Mouse (Mus musculus): ENCODE data around the gene Mapk1ip1.
A peak's percentile ranks its signal among the peaks of the same experiment; 100 is the strongest.

Gene Mapk1ip1

DNA sequence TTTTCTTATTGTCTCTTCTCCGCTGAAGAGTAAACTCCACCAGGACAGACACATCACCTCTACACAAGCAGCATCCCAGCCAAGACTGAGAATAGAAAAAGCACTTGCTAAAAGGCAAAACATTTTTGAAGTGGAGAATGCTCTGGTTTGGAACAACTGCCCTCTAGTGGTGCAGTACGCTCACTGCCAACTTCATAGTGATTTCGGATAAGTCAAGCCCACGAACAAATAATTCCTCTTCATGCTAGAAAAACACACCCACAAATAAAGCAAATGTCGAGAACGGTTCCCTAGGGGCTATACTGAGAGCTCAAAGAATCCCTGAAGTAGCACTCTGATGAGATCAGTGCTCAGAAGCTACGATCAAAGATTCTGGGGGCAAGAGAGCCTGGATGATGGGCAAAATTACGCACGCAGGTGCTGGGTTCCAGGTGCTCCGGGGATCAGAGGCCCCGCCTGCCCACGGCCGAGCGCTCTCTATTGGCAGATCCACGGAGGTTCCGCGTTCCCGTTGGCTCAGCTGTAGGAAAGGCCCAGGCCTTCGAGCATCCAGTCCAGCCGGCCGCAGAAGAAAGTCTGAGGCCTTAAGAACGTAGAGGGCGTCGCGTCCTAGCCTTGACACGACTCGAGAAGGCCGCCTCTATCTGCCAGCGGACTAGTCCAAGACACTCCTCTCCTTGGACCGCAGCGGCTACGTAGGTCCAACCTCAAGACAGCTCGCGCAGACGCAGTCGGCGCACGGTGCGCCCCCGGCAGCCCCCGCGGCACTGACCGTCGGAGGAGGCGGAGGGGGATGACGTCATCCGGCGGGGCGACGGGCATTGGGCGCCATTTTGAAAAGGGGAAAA is at the start of gene Mapk1ip1, which contains the start of gene Ppp2r2d:
Gene Mapk1ip1, minus strand, starts transcription at position 730 of the 848 bp plus-strand sequence.
Gene Ppp2r2d, plus strand, starts transcription at position 536 of the 848 bp plus-strand sequence.
- peak; percentile 96 for DNase-seq (ENCODE audit: low spot score)

DNA sequence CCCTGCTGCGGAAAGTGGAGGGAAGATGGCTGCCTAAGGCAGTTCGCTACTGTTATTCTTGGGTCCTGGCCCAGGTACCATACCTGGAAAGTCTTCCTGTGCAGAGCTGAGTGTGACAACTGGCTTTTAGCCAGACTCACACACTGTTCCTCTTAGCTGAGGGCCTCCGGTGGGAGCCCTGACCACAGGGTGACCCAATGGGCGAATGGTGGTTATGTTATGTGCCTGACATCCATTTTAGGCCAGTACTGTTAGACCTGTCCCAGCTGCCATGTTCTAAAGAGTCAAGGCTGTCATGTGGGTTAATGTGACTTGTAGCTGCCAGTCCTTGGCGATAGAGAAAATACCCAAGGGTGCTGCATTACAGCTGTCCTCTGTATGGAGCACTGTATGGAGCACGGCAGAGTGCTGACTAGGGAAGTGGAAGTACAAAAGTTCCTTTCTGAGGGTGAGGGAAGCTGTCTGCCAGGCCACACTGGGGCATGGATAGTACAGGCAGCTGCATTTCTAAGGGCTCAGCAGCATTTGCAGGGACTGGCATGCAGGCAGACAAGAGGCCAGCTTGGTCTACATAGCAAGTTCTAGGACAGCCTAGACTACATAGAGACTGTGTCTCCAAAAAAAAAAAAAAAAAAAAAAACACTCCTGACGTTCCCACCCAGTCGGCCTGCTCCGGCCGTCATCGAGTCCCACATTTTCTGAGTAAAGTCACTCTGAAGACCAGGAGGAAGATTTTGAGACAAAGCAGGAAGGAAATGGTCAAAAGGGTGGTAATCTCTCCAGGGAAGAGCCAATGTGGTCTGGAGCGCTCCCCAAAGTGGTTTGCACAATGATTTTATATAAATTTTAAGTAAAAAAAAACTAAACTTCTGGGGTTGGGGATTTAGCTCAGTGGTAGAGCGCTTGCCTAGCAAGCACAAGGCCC is 39.6 kb upstream of the Mapk1ip1 start:
- DNase-seq (ENCODE audit: low spot score): no peak

DNA sequence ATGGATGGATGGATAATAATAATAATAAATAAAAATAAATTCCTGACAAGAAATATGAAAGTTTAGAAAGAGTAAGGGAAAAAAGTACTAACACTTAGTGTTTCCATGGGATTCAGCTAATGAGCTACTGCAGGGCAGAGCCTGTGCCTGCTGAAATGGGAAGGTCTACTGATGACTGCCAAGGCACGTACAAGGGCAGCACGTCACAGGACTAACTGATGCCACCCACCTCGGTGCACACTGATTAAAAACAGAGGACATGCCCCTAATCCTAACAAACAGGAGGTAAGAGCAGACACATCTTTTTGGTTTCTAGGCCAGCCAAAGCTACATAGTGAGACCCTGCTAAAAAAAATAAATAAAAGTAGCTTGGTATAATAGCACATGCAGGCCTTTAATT is 37.7 kb upstream of the Mapk1ip1 start:
- DNase-seq (ENCODE audit: low spot score): no peak

DNA sequence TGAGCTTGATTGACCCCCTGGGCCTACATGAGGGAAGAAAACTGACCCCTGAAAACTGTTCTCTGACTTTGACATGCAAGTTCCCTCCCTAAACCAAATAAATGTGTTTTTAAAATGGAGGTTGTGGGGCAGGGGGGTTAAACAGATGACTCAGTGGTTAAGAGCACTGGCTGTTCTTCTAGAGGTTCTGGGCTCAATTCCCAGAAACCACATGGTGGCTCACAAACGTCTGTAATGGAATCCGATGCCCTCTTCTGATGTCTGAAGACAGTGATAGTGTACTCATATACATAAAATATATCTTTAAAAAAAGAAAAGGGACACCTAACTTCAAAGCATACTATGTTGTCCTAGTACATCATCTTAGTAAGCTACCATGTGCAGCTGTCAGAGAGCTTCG is 29.0 kb upstream of the Mapk1ip1 start:
- DNase-seq (ENCODE audit: low spot score): no peak

DNA sequence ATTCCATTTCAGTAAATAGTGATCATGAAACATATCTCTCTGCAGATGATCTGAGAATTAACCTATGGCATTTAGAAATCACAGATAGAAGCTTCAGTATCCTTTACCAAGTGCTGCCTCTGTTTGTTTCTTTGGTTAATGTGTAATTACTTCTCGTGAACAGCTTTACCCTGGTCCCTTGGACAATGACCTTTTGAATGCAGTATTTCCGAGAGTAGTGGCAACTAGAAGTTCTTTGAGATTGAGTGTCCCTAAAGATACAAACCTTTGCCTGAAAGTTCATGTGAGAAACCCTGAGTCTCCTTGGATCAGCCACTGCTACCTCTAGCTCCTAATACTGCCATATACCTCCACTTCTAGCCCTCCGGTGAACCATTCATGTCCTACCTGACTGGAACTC is 26.9 kb upstream of the Mapk1ip1 start:
- no peak for DNase-seq (ENCODE audit: low spot score)

DNA sequence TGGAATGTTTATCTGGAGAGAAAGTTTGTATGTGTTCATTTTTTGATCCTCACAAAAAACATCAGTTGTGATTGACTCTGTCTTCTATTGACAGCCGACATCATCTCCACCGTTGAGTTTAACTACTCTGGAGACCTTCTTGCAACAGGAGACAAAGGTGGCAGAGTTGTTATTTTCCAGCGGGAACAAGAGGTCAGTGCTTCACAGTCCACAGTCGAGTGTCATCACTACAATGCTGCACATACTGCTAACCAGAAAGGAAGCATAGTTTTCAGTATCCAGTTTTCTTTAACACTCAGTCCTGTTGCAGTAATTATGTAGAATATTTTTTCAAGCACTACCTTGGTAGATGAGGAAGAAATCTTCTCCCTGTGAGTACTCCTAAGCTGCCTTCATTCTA is 22.2 kb upstream of the Mapk1ip1 start:
- DNase-seq (ENCODE audit: low spot score): no peak

DNA sequence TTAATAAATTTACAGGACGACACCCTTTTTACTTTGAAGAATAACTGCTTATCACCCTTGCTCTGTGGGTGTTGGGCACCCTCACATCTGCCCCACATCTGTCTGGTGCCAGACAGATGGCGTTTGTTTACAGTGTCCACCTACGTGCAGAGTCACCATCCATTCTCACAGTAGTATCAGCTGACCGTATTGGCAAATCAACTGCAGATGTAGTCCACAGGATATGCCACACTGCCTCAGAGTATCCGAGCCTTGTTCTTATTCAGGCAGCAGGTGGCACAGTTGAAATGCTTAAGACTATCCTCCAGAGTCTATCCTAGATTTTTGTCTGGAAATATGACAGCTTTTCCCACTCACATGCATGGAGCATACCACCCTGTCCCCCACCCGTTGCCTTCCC is 21.2 kb upstream of the Mapk1ip1 start:
- DNase-seq (ENCODE audit: low spot score): no peak

DNA sequence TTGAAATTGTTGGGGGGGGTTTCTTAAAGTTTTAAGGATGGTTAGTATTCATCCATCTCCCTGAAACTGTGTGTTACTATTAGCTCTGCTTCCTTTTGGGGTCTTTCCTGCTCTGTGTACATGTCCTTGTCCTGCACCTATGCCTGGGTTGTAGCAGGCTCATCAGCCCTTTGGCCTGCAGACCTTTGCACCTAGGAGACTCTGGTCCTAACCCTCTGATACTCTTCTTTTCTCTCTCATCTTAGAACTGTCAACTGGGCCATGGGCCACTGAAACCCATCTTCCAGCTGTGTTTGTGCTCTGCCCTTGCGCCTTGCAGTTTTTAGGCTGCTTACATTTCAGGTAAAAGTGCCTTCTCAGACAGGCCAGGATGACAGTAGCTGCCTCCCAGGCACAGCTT is 18.7 kb upstream of the Mapk1ip1 start:
- no peak for DNase-seq (ENCODE audit: low spot score)

DNA sequence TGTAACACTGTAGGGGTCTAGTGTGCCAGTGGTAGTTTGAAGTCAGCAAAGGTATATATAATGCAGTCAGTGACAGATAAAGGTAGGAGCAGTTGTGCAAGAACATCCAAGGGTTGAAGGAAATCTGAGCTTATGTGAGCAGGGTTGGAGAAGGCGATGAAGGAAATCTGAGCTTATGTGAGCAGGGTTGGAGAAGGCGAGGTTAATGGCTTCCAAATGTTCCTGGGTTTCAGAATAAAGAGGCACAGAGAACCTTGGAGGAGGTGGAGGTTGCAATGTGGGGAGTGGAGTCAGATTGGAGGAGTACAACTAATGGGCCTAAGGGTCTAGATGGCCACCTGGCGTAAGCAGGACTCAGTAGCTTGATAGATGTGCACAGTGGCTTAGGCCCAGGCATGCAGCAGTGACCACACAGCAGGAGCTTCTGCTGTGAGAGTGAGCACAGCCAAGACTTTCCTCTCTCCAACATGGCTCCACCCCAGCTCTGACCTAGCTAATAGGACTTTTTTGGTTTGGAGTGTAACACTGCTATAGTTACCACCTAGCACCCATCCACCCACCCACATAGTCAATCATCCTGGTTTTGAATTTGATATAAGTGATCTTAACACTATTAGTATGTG is 18.0 kb upstream of the Mapk1ip1 start:
- peak; percentile 47 for DNase-seq (ENCODE audit: low spot score)

DNA sequence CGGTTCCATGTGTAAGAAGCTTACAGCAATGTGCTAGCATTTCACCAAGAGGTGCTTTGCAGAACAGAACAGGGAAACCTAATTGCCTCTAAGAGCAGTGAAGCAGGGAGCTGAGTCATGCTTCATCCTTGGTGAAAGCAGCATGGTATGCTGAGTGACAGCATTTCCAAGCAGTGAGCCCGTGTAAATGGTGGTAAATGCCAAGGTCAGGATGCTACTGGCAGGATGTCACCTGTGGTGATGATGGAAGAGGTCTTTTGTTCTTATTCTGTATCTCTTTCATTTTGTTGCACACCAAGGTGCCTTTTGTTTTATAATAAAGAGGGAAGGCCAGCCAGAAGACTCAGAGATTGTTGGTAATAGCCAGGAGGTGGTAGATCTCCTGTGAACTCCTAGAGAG is 10.6 kb upstream of the Mapk1ip1 start:
- no peak for DNase-seq (ENCODE audit: low spot score)

DNA sequence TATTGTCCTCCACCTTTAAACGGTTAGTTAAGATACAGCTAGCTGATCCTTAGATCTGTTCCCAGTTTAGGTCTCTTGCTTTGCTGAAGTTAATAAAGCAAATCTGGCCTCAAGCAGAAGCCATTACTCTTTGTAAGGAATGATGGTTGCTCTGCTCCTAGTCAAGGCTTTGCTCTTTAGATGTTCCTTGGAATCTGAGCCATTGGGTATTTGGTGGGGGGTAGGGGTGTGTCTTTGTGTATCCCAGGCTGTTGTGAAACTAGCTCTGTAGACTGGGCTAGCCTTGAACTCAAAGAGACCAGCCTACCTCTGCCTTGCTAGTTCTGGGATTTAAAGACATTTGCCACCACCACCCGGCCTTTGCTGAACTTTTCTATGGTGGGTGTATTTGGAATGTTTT is 8.1 kb upstream of the Mapk1ip1 start:
- no peak for DNase-seq (ENCODE audit: low spot score)

DNA sequence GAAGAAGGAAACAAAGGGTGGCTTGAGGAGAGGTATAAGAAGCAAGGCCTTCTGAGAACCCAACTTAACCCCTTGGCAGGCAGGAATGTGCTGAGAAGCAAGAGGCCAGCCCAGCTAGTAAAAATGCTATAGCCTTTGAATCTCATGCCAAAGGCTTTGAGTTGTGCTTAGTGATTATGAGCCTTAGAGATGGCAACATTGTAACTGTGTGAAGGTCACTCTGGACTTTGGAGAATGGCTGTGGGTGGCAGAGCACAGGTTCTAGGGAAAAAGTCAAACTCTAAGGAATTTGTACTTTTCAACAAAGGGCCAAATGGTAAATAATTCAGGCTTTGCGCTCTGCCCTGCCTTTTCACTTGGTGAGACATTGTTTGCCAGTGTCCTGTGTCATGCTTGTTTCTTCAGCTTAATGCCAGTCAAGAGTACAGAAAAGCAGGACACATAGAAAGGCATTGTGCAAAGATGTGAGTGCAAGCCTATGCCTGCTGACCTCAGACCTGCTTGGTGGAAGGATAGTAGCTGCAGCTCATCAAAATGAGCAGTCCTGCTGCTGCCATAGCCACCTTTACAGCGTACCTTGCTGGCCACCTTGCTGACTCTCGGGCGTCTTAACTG is 7.5 kb upstream of the Mapk1ip1 start:
- no peak for DNase-seq (ENCODE audit: low spot score)

DNA sequence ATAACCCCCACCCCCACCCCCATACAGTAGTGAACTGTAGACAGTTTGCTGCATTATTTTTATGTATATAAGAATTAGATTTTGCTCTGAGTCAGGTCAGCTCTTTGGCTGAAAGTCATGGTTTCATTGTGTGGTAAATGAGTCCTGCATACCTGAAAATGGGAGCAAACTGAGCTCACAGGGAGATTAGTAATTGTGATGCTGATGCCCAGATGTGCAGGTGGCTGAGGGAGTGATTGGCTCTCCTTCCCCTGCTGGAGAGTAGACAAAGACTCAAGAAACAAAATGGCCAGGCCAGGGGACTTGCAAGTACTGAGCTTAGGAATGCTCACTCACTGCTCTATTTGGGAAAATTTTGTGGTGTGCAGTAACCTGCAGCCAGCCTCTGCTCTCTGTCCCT is 4.0 kb upstream of the Mapk1ip1 start:
- DNase-seq (ENCODE audit: low spot score): no peak

DNA sequence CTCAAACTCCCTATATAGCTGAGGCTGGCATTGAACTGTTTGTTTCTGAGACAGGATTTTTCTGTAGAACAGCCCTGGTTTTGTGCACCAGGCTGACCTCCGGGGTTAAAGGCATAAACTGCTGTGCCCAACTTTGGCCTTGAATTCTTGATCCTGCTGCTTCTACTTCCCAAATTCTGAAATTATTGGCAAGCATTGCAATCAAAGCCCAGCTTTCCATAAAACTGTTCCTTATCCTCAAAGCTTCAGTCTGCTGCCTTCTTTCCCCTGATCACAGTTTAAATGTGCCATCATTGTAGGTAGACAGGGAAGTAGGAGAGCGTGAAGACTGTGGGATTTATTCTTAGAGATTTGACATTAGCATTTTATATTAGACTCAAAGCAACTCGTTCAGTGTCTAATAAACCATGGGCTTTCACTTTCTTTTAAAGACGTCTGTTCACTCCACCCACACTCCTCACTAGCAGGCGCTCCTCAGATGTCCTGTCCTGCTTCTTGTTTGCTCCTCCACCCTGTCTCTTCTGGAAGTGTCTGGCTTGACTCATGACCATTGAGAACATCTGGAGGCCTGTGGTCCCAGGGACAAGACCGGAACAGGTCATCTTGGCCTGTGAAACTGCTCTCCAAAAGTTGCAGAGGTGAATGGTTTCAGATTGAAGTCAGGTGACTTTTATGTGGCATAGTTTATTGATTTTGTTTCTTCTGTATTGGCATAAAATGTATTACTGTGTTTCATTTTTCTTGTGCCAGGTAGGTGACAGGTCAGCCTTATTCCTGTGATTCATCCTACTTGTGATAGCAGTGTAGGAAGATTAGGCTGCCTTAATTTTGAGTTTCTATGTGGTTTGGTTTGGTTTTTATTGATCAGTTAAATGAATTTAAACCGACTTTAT is 2.2 kb upstream of the Mapk1ip1 start:
- no peak for DNase-seq (ENCODE audit: low spot score)

DNA sequence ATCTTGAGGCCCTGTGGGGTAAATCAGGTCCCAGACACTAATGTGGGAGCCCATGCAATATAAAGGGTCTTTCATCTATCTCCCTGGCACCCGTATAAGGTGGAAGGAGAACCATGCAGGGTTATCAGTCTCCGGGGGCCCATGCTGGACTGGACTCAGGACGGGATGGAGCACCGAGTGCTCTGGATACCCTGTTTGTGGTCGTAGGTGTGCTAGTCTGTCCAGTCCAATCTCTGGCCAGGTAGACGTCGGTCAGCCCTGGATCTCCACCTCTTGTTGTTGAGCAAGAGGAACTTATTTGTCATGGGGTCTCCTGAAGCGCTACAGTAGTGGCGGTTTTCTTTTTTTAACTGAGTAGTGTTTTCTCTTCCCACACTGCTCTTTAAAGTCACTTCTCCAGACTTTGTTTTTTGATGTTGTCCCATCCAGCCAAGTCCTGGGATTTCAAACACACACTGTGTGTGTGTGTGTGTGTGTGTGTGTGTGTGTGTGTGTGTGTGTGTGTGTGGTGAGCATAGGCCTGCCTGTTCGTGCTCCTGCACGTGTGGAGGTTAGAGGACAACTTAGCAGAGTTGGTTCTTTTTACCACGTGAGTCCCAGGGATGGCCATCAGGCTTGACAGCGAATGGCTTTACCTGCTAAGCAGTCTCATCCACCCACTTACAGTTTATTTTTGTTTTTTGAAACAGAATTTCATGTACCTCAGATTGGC is 1.4 kb upstream of the Mapk1ip1 start:
- no peak for DNase-seq (ENCODE audit: low spot score)

DNA sequence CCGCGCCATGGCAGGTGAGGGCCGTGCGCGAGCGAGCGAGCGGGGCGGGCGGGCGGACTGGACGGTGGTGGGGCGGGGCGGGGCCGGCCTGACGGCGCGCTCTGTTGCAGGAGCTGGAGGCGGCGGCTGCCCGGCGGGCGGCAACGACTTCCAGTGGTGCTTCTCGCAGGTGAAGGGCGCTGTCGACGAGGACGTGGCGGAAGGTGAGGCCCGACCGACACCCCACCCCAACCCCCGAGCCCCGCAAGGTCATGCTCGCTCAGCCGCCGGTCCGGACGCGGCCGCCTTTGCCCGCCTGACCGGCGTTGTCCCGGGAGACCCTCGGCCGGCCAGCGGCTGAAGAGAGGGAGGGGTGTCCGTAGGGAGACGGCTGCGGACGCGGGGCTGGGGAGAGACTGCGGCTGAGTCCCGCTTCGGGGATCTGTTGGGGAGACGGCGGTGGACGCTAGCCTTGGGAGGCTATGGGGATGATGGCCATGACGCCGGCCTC is 474 bp upstream of the Mapk1ip1 start:
- DNase-seq (ENCODE audit: low spot score): no peak

DNA sequence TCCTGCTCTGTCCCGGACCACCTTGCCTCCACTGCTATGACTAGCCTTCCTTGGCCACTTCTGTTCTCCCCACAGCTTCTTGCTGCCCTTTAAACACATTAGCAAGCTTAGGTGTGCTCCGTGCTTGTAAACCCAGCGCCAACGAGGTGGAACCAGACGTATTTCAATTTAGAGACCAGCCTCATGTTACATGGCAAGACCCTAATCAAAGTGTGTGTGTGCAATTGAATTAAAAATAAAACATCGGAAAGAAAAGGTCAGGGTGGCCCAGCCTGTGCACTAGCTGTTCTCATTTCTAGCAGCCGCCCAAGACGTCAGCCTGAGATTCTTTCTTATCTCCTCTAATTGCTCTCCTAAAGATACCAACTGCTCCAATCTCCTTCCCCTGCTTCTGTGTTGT is 962 bp downstream of the Mapk1ip1 start:
- DNase-seq (ENCODE audit: low spot score): no peak

DNA sequence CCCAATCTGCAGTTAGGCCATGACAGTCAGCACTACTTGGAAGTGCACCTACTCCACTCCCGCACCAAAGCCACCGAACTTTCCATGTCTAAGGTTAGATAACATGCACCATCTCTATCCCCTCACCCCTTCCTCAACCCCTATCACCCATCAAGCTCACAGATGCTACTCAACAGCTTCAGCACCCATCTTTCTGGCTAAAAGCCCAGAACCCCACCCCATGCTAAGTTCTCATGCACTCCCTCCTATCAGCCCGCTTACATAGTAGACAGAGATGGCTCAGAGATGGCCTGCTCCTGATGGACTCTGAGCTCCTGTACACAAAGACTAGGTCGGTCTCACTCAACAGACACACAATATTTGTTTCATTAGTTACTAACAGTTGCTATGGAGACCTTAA is 2.7 kb downstream of the Mapk1ip1 start:
- no peak for DNase-seq (ENCODE audit: low spot score)

DNA sequence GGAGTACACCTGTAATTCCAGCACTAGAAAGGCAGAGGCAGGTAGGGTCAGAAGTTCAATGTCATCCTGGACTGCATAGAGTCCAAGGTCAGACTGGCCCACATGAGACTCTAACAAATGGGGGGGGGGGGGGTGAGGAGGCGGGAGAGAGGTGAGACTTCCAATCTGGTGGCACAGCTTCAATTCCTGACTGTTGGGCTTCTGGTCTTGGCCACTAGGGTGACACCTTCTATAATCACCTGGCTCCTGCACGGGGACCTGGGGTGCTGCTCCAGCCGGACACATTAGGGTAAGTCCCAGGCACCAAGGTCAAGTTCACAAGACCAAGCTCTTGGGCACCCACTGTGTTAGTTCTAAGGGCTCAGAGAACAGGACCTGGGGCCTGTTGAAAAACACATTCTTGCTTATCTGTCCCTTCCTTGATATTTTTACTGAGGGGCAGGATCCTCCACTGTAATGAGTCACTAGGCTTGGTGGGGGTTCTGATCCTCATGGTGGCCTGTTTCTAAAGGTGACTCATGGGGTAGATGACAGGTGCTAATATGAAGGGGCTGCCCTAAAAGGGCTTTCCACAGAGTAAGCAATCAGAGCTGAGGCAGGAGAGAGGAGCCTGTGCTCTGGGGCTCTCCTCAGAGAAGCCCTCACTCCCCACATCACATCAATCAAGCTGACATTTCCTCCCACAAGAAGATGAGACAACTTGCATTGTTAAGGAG is 4.5 kb downstream of the Mapk1ip1 start:
- peak; percentile 33 for DNase-seq (ENCODE audit: low spot score)

All from embryo, embryonic 10.5 days (tissue).